Mouse (Mus musculus) ovary, adult 2 months (tissue): ENCODE results near the gene Il15ra. TPM values are rescaled to one million over a fixed set of nuclear protein-coding genes. Genes with fewer than 3 reads are reported as not detected.

Experiments
- polyA plus RNA-seq: library from polyadenylated mRNA; depleted of rRNA; stranded (reverse); fragments of >200 nt; gene quantifications from 2 replicates; pipeline ENCODE4 v1.2.3, GENCODE M21; 2012; rRNA removed

Gene Il15ra
- 31.0 and 39.7 TPM in 2 replicates for polyA plus RNA-seq

DNA sequence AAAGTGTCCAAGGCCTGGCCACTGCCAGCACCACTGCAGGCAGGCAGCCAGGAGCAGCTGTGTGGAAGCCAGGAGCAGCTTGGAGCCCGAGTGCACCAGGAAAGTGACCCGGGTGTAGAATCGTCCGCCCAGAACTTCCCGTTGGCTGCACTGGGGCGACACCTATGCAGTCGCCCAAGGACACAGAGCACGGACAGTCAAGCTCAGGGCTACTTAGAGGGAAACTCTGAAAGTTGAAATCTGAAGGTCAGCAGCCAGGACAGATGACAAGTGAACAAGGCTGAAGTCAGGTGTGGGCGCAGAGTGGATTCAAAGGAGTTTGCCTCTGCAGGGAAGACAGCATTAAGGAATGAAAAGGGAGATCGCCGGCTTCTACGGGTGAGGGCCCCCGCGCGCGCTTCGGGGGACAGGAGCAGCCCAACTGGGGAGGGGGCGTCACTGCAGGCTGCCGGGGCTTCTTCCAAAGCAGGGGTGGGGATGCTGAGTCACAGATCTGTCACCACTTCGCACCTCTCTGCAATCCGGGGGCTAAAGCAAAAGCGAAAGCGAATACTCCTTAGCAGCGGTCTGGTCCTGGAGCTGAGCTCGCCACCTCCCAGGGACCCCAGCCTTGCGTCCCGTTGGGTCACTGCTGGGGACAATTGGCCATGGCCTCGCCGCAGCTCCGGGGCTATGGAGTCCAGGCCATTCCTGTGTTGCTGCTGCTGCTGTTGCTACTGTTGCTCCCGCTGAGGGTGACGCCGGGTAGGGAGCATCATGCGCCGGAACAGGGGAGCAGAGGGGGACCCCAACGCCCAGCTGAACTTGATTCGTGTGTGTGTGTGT is at the start of gene Il15ra:
Gene Il15ra, plus strand, starts transcription at position 90 of the 825 bp plus-strand sequence.

DNA sequence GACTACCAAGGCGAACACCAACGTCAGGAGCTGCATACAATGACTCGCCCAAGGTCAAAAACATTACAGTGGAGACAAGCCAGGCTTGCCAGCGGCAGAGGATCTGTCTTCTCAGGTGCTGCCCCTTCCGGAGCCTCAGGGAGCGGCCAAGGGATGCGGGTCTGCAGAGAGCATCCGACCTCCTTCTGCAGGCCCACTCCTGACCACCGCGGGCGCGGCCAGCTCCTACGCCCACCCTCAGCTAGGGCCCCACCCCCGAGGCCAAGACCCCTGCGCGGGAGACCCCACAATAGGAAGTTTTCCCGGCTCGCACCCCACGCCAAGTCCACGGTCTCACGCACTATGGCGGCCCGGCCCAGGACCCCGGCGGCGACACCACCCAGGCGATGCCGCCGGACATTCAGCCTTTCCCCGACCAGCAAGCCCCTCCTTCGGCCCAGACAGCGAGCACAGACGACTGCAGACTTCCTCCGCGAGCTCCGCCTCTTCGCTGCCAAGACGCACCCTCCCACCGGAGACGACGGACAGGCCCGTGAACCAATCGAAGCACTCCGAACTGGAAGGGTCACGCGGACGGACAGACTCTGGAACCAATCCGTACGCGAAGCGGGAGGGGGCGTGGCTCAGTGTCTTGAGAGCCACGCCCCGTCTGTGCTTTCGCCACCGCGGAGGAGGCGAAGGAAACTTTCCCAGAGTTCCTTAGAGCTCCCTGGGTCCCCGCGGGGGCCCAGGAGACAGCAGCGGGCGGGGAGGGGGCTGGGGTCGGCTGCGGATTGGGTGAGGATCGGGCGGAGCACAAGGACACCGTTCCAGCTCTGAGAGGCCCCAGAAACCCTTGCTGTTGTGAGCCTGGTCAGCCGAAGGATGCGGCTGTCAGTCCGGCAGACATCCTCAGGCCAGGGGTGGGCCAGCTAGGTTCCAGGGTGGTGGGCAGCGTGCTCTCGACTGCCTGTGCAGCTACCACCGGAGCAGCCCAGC is 72.3 kb downstream of the Il15ra start, which contains the start of the genes Fbh1 and Ankrd16:
Gene Fbh1, minus strand, starts transcription at position 492 of the 978 bp plus-strand sequence.
Gene Ankrd16, plus strand, starts transcription at position 786 of the 978 bp plus-strand sequence.

Other genes with a start within 250 kb of the Il15ra start
- 38.8 and 41.0 TPM in 2 replicates for gene Pfkfb3, start 151.2 kb upstream of the Il15ra start, polyA plus RNA-seq
- gene Rbm17, start 101.1 kb upstream of the Il15ra start, polyA plus RNA-seq, result 26.1 and 51.6 TPM in 2 replicates
- not detected in 2 replicates for gene Gm17490, start 79.0 kb upstream of the Il15ra start, polyA plus RNA-seq
- 0.10 and 0.12 TPM in 2 replicates for gene Il2ra, start 62.5 kb upstream of the Il15ra start, polyA plus RNA-seq
- gene Fbh1, start 72.3 kb downstream of the Il15ra start, polyA plus RNA-seq, result 46.5 and 55.9 TPM in 2 replicates
- gene Ankrd16, start 72.6 kb downstream of the Il15ra start, polyA plus RNA-seq, result 82.1 and 85.2 TPM in 2 replicates